ENCODE assay signal across 10 mouse cellular contexts in the genomic region with DNA sequence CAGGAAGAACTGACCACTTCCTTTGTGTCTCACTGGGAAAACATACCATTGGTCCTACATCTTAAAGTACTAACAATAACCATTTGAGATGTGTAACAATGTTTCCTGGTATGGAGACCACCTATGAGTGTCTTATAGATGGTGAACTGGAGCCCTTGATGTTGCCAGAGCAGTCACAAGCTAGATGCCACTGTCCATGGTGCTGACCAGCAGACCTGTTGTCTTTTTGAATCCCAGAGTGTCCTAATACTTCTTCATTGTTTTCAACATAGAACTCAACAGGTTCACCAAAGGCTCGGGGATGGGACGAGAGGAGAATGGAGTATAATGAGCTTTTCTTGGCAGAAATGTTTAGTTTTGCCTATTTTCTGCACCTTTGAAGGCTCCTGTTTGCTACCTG.
DNase-seq lines count a peak whose midpoint lies in the region; ATAC-seq lines count a peak whose summit lies in the region.
"Had no signal": no experiment of that assay in that cellular context is flagged by ENCODE, and none has a peak within 500 bp of the region (broad histone marks: within the 10 kb centered on the region; RNA-seq: fewer than 3 reads in every experiment).

No protein-coding gene starts in this region.

- no peak overlapping the region for H3K27ac ChIP-seq in forebrain, embryonic 10.5 days
- no peak overlapping the region for H3K27ac ChIP-seq in forebrain, embryonic 15.5 days (replicated peaks)
- H3K27ac ChIP-seq in liver, embryonic 11.5 days (ENCODE audit: low read depth, low read length), result no peak overlapping the region

- H3K27me3 ChIP-seq in forebrain, embryonic 10.5 days (ENCODE audit: poor library complexity, severe bottlenecking), result no peaks in the 10 kb centered on the region
- no peaks in the 10 kb centered on the region for H3K27me3 ChIP-seq in forebrain, embryonic 15.5 days
- H3K27me3 ChIP-seq in liver, embryonic 11.5 days (replicated peaks; ENCODE audit: control insufficient read depth, insufficient read depth, low read length), result no peaks in the 10 kb centered on the region

- H3K36me3 ChIP-seq in forebrain, embryonic 10.5 days (replicated peaks), result no peaks in the 10 kb centered on the region
- no peaks in the 10 kb centered on the region for H3K36me3 ChIP-seq in forebrain, embryonic 15.5 days
- H3K36me3 ChIP-seq in liver, embryonic 11.5 days (ENCODE audit: control insufficient read depth, insufficient read depth, low read length), result no peaks in the 10 kb centered on the region

- no peak overlapping the region for H3K4me3 ChIP-seq in forebrain, embryonic 10.5 days
- no peak overlapping the region for H3K4me3 ChIP-seq in forebrain, embryonic 15.5 days
- H3K4me3 ChIP-seq in liver, embryonic 11.5 days (ENCODE audit: low read depth, low read length), result no peak overlapping the region

- ATAC-seq in forebrain, embryonic 15.5 days (replicated peaks), result no peak
- no peak for ATAC-seq in liver, embryonic 11.5 days (replicated peaks; ENCODE audit: low FRiP score)

- DNase-seq in forebrain, embryonic 10.5 days (ENCODE audit: extremely low spot score, low spot score), result peak; percentile 23
- DNase-seq in lung, postnatal 10 days, result peak; percentile 10
- DNase-seq in lung, adult 18-20 months, result no peak
- DNase-seq in adipocyte (ENCODE audit: low spot score), result peak; percentile 19
- DNase-seq in liver, embryonic 11.5 days (ENCODE audit: low spot score), result peak; percentile 39
- no peak for DNase-seq in cerebellum, adult 11-12 months
- DNase-seq in right cerebral cortex, postnatal 10 days (ENCODE audit: low spot score in 2 of 2), result no peak
- DNase-seq: cerebellum, adult 9-11 months; gastrocnemius, postnatal 10 days had no signal

- H3K4me2 ChIP-seq in forebrain, embryonic 15.5 days (replicated peaks), result no peak overlapping the region
- no peak overlapping the region for H3K4me2 ChIP-seq in liver, embryonic 11.5 days

- no peak overlapping the region for H3K9ac ChIP-seq in forebrain, embryonic 15.5 days (replicated peaks)
- H3K9ac ChIP-seq in liver, embryonic 11.5 days (ENCODE audit: low read depth, low read length), result no peak overlapping the region

- no peaks in the 10 kb centered on the region for H3K9me3 ChIP-seq in forebrain, embryonic 10.5 days
- H3K9me3 ChIP-seq in forebrain, embryonic 15.5 days, result no peaks in the 10 kb centered on the region
- H3K9me3 ChIP-seq in liver, embryonic 11.5 days (ENCODE audit: control insufficient read depth, low read length), result no peaks in the 10 kb centered on the region

- 77% methylated on average over 2 of the region's 2 CpGs for WGBS in forebrain, embryonic 10.5 days
- 68% methylated on average over 2 of the region's 2 CpGs for WGBS in forebrain, embryonic 15.5 days
- WGBS in liver, embryonic 11.5 days, result 58% methylated on average over 2 of the region's 2 CpGs

- peaks cover 8% of the 10 kb centered on the region for H3K4me1 ChIP-seq in forebrain, embryonic 10.5 days
- H3K4me1 ChIP-seq in forebrain, embryonic 15.5 days, result 0 out of 2 replicates have a peak, but pooled peaks cover 4% of the 10 kb centered on the region
- H3K4me1 ChIP-seq in liver, embryonic 11.5 days (replicated peaks; ENCODE audit: control insufficient read depth, insufficient read depth, low read length), result no peaks in the 10 kb centered on the region

Comparison
In these comparisons a context has a peak if more than half of its experiments do, and no peak if none do; other contexts are left out.
1. DNase-seq: peak in forebrain, embryonic 10.5 days (single experiment), lung, postnatal 10 days (single experiment), adipocyte (single experiment) and liver, embryonic 11.5 days (single experiment); none in lung, adult 18-20 months (0 of 2), cerebellum, adult 11-12 months (single experiment) and right cerebral cortex, postnatal 10 days (0 of 2).